Mouse (Mus musculus) cerebellum, adult 11 months (tissue): Measurements from ENCODE around the gene Ubxn11.

Source experiments
- DNase-seq: peaks from one replicate; pipeline ENCODE4 v3.0.0; 2022

The Ubxn11 gene

GRCm38 (mm10) chr4:134091225-134091529 is 11.2 kb upstream of the Ubxn11 start:
- DNase-seq: no peak

- DNase-seq: no peak
Measured at GRCm38 (mm10) chr4:134092382-134093288, 9.7 kb upstream of the Ubxn11 start.

- DNase-seq: no peak
Measured at GRCm38 (mm10) chr4:134094004-134094564, 8.3 kb upstream of the Ubxn11 start.

- DNase-seq: no peak
Measured at GRCm38 (mm10) chr4:134094923-134095547, 7.3 kb upstream of the Ubxn11 start, which contains the start of gene Cd52. TSS of gene Cd52 (minus strand) at chr4:134095082.

GRCm38 (mm10) chr4:134096120-134096519 is 6.2 kb upstream of the Ubxn11 start:
- no peak for DNase-seq

- DNase-seq: no peak
Measured at GRCm38 (mm10) chr4:134097015-134097608, 5.3 kb upstream of the Ubxn11 start.

GRCm38 (mm10) chr4:134098628-134099027 is 3.7 kb upstream of the Ubxn11 start:
- DNase-seq: no peak

GRCm38 (mm10) chr4:134100245-134100644 is 2.1 kb upstream of the Ubxn11 start:
- DNase-seq: no peak

- DNase-seq: no peak
Measured at GRCm38 (mm10) chr4:134102742-134103119, 361 bp downstream of the Ubxn11 start.

GRCm38 (mm10) chr4:134106105-134106504 is 3.7 kb downstream of the Ubxn11 start:
- no peak for DNase-seq

GRCm38 (mm10) chr4:134107730-134108129 is 5.4 kb downstream of the Ubxn11 start:
- no peak for DNase-seq

GRCm38 (mm10) chr4:134108196-134108595 is 5.8 kb downstream of the Ubxn11 start:
- no peak for DNase-seq

GRCm38 (mm10) chr4:134110653-134111052 is 8.3 kb downstream of the Ubxn11 start:
- no peak for DNase-seq

GRCm38 (mm10) chr4:134112403-134112802 is 10.0 kb downstream of the Ubxn11 start:
- DNase-seq: no peak

- no peak for DNase-seq
Measured at GRCm38 (mm10) chr4:134113356-134113994, 11.1 kb downstream of the Ubxn11 start.

- no peak for DNase-seq
Measured at GRCm38 (mm10) chr4:134114038-134114437, 11.7 kb downstream of the Ubxn11 start.

GRCm38 (mm10) chr4:134115215-134116144 is 13.1 kb downstream of the Ubxn11 start:
- no peak for DNase-seq

- DNase-seq: no peak
Measured at GRCm38 (mm10) chr4:134116501-134116900, 14.1 kb downstream of the Ubxn11 start.

- DNase-seq: no peak
Measured at GRCm38 (mm10) chr4:134117012-134117411, 14.6 kb downstream of the Ubxn11 start.

GRCm38 (mm10) chr4:134118126-134118800 is 15.9 kb downstream of the Ubxn11 start:
- DNase-seq: no peak

- no peak for DNase-seq
Measured at GRCm38 (mm10) chr4:134119042-134119441, 16.7 kb downstream of the Ubxn11 start.
